Mouse (Mus musculus) cerebellum, adult 11-12 months (tissue): ENCODE measurements around the gene Gcdh.
A peak's percentile ranks its signal among the peaks of the same experiment; 100 is the strongest.

Experiments
- DNase-seq: peaks from one replicate; pipeline ENCODE4 v3.0.0; 2022

Gene Gcdh

DNA sequence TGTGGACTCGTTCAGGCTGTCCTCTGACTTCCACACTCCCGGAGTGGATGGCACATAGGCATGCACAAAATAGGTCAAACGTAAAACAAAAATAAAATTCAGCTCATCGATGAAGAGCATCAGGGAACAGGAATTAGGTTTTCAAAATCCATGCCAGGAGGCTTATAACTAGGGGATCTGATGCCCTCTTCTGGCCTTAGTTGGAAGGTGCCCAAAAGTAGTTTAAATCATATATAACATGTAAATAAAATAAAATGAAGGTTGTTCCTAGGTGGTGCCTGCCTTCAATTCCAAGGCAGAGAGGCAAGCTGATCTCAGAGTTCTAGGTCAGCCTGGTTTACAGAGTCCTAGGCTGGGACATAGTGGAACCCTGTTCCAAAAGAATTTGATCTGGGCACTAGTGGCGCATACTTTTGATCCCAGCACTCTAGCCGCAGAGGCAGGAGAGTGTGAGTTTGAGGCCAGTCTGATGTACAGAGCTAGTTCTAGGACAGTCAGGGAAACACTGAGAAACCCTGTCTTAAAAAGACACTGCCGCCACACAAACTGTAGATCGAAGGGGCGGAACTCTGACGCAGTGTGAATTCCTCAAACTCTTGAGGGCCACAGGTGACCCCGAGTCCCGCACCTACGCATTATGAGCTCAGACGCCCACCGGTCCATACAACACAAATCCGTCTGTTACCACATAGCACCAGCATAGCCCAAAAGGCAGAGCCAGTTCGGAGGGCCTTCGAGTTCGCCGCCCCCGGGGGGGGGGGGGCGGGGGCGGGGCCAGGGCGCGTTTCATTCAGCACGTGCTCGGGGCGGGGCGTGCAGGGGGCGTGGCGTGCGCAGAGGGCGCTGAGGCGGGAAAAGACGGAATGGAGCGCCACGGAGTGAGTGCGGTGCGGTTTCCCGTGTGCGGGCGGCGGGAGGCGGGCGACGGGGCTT, 22.1 kb downstream of the Gcdh start, which contains the start of gene Syce2:
TSS of gene Syce2 (plus strand) at position 736 of the 933 bp plus-strand sequence.
- peak; percentile 66 for DNase-seq

DNA sequence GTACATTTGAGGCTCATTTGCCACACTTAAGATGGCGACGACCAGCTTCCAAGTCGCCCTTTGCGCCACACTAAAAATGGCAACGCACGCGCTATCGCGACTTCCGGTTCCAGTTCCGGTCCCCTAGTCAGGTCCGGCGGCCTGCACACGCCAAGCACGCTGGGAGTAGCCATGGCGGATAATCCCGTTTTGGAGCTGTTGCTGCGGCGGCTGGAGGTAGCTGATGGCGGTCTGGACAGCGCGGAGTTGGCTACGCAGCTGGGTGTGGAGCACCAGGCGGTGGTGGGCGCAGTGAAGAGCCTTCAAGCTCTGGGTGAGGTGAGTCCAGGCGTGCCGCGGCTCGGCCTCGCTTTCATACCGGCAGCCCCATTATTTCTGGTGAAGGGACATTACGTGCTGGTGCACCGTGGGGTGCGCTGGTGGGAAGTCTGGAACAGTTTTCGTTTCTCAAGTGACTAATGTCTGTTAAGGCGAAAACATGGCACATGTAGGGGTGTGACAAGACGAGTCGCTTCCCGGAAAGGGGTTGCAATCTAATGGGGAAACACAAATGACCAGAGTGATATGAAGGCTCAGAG, 36.8 kb downstream of the Gcdh start, which contains the start of gene Farsa:
TSS of gene Farsa (plus strand) at position 126 of the 578 bp plus-strand sequence.
- peak; percentile 91 for DNase-seq

DNA sequence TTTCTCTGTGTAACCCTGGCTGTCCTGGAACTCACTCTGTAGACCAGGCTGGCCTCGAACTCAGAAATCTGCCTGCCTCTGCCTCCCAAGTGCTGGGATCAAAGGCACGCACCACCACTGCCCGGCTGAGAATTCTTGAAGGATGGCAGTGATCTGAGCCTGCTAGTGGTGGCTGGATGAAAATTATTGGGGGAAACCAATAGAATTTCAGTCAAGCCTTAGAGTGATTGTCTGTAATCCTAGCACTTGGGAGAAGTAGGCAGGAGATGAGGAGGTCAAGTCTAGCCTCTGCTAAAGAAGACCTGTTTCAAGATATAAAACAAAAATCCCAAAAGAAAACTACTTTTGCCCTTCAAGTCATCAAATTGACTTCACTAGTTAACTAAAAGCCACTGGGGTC, 37.3 kb downstream of the Gcdh start:
- DNase-seq, result no peak

DNA sequence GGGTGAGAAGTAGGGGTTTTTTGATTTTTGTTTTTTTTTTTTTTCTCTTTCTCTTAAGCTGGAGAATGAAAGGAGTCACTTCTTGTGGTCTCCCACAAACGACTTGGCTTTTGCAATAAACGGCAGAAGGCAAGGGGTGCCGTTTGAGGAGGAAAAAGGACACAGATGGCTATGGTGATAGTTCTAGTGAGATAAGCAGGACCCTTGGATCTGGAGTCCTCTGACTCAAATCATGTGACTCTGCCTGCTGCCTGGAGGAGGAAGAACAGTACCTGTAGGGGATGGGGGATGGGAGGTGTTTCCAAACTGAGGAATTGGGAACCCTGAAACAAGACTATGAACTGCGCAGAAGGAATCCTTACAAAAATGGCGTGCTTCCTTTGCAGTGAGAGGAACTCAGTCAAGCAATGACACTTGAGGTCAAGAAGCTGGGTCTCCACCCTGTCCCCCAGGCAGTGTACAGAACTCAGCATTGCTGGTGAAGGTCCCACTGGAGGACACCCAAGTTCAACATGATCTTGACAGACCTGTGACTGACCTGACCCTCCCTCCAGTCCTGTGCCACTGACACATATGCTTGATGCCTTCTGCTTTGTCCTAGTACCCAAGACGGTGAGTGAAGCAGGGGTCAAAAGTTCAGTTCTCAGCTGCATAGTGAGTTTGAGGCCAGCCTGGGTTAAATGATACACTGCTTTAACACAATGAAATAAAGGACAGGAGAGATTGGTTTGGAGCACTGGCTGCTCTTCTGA, 45.9 kb downstream of the Gcdh start:
- DNase-seq, result peak; percentile 53

DNA sequence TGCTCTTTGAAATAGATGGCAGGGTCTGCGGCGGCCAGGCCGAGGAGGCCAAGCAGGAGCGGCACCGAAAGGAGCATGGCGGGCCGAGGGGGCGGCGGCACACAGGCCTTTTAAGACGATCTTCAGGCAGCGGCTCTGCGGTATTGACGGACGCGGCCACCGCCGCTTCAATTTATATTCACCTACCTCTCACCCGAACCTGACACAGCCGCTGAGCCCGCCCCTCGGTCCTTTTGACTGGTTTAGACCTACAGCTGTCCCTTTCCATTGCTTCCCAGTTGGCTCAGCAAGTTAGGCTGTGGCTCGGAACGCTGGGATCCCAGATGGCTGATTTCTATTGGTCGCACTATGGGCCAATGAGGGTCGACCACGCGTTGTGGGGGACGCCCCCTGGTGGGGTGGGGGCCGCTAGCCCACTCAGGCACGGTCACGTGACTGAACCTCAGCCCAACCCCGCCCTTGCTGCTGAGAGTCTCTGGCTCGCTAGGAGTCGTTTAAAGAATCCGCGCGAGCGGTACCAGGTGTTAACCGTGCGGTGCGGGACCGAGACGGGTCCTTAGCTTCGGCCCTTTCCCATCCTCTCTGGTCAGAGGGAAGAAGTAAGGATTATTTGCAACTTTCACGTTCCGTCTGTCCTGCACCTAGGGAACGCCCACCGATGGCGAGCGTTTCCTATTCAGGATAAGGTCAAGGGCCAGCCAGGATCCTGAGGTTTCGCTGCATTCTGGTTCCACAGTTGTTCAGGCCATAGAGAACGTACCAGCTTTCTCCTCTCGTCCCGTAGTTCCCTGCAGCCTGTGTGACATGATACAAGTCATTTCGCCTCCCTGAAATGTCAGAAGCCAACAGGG, 46.8 kb downstream of the Gcdh start, which contains the start of gene Calr:
TSS of gene Calr (minus strand) at position 213 of the 851 bp plus-strand sequence.
- DNase-seq, result peak; percentile 100

DNA sequence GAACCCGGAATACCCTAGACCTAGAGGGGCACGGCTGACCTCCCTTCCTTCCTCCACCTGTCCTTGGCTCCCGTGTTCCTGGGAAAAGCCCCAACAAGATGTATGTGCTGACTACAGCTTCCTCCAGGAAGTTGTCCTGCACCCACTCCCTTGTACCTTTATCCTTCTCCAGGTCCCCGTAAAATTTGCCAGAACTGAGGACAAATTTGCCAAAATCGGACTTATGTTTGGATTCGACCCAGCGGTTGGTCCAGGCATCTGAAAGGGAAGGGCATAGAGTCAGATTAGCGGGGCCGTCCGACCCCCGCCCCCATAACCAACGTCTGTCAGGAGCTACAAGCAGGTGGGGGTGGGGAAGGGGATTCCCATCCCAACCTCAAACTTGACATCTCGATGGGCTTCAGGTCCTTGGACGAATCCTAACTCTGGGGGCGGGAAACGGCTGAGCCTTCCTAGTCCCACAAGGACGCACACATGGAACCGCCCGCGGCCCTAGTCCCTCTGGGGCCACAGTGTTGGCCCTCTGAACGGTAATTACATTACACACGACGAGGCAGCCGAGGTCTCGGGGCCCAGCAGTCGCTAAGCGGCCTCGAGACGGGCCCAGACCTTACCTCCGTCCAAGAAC, 47.5 kb downstream of the Gcdh start:
- DNase-seq, result peak; percentile 76

DNA sequence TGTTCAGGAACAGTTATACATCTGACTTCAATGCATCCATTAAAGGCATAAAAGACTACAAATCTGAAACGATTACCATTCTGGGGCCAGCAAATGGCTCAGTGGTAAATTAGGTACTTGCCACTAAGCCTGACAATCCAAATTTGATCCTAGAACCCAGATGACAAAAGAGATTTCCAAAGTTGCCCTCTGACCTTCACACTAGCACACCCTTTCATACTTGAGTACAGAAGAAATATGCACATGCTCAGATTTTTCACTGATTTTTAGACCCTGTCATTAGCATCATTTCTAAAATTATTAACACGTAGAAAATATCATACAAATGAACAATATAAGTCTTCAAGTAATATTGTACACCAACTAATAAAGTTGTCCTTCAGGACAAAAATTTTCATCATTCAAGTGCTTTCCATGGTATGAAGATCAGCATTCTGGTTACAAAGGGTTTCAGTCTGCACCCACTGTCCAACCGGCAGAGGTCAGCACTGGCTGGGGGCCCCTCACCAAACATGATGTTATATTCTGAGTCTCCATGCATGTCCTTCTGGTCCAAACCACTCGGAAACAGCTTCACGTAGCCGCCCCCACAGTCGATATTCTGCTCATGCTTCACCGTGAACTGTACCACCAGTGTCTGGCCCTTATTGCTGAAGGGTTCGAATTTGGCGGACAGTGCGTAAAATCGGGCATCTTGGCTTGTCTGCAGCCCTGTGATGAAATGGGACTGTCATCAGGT, 48.2 kb downstream of the Gcdh start:
- DNase-seq, result peak; percentile 63

DNA sequence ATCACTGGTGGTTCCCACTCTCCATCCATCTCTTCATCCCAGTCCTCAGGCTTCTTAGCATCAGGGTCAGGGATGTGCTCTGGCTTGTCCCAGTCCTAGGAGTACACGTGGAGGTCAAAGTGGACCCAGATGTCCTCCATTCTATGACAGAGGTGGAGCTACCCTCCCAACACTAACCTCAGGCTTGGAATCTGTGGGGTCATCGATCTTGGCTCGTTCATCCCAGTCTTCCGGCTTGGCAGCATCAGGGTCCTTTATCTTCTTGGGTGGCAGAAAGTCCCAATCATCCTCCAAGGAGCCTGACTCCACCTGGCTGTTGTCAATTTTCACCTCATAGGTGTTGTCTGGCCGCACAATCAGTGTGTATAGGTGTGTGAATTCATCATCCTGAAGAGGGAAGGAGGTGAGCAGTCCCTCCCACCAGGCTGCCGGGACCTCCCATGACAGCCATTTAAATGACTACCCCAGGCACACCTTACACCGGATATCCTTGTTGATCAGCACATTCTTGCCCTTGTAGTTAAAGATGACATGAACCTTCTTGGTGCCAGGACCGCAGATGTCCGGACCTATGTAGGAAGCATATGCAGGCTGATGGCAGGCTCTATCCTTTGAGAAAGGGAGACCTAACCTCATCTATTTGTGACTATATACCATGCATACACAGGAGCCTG, 49.2 kb downstream of the Gcdh start:
- DNase-seq, result peak; percentile 35

DNA sequence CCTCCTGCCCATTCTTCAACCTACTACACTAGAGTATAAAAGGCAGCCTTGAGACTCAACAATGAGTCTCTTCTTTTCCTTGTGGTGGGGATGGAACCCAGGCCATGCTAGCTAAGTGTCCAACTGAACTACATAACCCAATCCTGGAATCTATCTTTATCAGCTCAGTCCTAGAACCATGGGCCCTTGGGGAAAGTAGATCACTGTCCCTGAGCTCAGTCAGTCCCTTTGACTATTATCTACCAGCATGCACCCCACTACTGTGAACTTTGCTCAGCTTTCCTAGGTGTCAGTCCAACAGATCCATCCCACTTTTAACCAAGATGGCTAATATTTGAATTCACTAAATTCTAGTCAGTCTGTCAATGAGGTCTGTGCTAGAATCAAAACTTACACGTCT, 52.2 kb downstream of the Gcdh start:
- no peak for DNase-seq

DNA sequence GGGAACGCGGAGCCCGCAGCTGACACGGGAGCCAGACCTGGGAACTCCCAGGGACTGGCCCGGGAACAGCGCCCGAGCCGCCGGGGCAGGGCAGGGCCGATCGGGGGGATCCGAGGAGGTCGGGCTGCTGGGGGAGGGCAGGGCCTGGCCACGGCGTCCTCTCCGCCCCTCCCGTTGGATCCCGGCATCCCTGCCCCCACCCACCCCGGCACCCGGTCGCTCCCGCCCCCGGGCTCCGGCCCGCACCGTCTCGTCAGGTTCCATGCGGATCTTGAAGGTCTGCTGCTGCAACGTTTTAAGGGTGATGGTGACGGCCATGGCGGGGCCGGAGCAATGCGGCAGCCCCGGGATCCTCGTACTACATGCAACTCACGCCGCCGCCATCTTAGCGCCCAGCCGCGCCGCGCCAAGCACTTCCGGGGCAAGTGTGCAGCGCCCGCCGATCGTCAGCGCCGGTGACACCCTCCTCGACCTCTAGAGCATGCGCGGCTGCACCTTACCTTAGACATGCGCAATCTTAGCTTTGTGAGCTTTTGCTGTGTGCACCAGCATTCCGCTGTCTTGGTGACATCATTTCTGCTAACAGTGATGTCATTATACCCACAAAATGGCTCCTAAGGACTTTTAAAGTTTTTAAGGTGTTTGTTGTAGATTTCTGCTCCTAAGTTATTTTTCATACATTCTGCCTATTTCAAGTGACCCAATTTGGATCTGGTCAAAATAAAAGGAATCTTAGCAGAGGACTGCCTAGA, 53.3 kb downstream of the Gcdh start, which contains the start of gene Rad23a:
TSS of gene Rad23a (minus strand) at position 418 of the 752 bp plus-strand sequence.
- DNase-seq, result peak; percentile 92

DNA sequence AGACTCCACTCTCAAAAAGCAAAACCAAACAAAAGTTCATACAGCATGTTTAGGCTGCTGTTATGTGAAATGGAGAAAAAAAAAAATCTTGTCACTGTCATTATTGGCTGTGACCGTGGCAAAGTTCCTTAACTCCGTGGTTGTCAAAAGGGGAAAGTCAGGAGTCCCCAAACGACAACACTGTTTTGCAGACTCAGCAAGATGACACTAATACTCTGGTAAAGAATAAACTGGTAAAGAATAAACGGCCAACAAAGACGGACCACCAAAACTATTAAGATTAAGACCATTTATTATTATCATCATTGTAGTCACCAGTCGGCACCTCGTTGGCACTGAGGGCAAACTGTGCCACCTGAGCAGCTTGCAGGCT, 53.9 kb downstream of the Gcdh start:
- no peak for DNase-seq

DNA sequence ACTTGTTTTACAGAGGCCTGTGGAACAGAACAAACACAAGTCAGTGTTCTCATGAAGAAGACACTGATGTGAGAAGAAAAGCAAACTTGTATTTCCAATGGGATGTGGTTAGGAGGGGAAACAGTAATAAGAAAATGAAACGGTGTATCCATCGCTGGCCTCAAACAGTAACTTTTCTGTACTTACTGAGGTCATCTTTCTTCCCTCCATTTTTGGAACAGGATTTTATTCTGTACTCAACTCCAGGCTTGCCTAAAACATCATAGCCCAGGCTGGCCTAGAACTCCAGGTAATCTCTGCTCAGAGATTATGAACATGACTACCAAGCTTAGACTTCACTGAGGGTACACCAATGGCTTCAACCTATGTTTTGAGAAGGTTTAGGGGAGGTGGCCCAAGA, 54.3 kb downstream of the Gcdh start:
- DNase-seq, result no peak

DNA sequence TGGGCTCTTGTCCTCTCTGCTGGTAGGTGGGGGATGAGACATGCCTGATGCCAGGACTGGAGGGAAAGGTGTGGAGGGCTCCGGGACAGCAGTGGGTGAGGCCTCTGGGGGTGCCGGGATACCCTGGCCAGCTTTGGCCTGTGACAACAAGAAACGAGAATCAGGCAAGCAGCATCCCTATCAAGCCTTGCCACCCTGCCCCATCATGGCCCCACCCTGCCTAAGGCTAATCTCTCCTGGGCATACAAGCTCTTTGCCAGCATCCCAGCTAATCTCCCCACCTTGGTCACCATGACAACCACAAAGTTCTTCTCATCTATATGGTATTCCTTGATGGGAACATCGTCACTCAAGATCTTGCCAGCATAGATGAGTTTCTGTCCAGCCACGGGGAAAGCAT, 55.2 kb downstream of the Gcdh start:
- DNase-seq, result peak; percentile 43

DNA sequence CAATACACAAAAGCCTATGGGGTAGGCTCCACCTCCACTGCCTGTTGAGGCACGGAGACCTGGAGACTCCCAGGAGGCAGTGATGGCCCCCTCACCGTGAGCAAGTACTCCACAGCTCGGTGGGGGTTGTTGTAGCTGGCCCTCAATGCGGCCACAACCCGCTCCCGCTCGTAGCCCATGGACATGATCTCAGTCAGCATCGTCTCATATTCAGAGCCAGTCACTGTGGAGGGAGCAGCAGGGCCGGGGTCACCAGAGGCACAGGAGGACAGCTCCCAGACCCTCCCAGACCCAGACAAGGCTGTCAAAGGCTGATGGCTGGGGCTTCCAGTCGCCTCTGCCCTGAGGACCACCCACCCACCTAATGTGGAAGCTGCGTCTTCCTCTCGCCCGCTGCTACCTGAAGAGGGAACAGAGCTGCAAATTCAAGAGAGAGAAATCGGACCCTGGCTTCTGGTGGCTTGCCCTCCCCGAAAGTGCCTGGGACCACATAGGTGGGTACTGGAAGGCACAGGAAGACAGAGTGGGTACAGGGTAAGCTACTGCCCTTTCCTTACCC, 55.7 kb downstream of the Gcdh start:
- DNase-seq, result peak; percentile 42

DNA sequence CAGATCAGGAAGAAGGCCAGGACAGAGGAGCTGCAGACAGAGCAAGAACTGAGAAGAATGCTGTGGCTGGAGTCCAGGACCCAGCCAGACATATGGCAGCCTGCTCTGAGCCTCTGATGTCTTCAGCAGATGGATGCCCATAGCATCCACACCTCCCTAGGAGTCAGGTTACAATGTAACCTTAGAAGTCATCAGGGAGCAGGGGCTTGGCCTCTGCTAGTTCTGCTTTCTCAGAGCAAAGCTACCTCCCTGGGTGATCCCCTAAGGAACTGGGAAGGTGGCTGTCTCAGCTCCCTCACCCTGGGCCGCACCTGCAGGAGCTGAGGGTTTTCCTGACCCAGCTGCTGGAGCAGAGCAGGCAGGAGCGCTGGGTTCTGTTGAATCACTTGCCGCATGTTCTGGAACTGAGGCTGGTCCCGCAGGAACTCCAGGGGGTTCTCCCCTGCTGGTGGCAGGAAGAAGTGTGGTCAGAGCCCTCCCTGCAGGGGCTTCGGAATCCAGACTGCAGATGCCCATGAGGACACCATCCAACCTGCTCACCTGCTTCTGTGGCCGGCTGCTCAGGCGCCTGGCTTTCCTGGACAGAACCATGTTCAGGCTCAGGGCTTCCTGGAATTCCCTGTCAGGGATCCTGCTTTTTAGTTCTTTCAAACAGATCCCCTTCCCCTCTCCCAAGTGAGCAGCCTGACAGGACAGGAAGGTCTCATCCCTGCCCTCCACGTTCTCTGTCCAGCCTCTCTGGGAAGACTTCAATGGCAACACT, 56.4 kb downstream of the Gcdh start:
- DNase-seq, result peak; percentile 50
